Mouse (Mus musculus) heart, embryonic 10.5 days (tissue): Measurements from ENCODE around the gene Helz. TPM values are rescaled to one million over a fixed set of nuclear protein-coding genes. Genes with fewer than 3 reads are reported as not detected.

Source experiments
- DNase-seq: peaks from one replicate; pipeline ENCODE4 v3.0.0-alpha.2; 2017; ENCODE audit warnings: low spot score
- H3K27ac ChIP-seq: fragments of 300-500 bp; sonication (generic); 2 replicates; pipeline ENCODE4 v1.5.1; 2016; ENCODE audit warnings: mild to moderate bottlenecking
- H3K27me3 ChIP-seq: fragments of 300-500 bp; sonication (generic); 2 replicates; pipeline ENCODE4 v1.6.1; 2016; ENCODE audit warnings: mild to moderate bottlenecking; ENCODE audit not compliant: poor library complexity, insufficient read depth, severe bottlenecking
- H3K36me3 ChIP-seq: fragments of 300-500 bp; sonication (generic); 2 replicates; pipeline ENCODE4 v1.6.1; 2016; ENCODE audit warnings: mild to moderate bottlenecking, moderate library complexity
- H3K4me1 ChIP-seq: fragments of 300-500 bp; sonication (generic); 2 replicates; pipeline ENCODE4 v1.6.1; 2016; ENCODE audit warnings: mild to moderate bottlenecking
- H3K4me3 ChIP-seq: fragments of 300-500 bp; sonication (generic); 2 replicates; pipeline ENCODE4 v1.5.1; 2016; ENCODE audit warnings: mild to moderate bottlenecking, moderate library complexity
- H3K9me3 ChIP-seq: fragments of 300-500 bp; sonication (generic); 2 replicates; pipeline ENCODE4 v1.6.1; 2016; ENCODE audit warnings: mild to moderate bottlenecking, moderate library complexity
- WGBS: fragments of 180-500 bp; shearing (Covaris S2); methylation state at CpG from one replicate; pipeline ENCODE4 v1.1.7; 2016; 5-methylcytosine and 5-hydroxymethylcytosine counted together
- polyA plus RNA-seq: library from polyadenylated mRNA; unstranded; fragments of >200 nt; fragmentation: Nextera tagmentation; extraction: Ambion mirVana; gene quantifications from 2 replicates; pipeline ENCODE4 v1.2.1, GENCODE M21; 2016

Gene Helz
- polyA plus RNA-seq, 1 experiment from 2014 or later, result 20.9 TPM

GRCm38 (mm10) chr11:107703272-107704134 is 155.8 kb downstream of the Helz start:
- Histone ChIP-seq H3K36me3 (no peaks in the 10 kb centered on the region), H3K9me3 (no peaks in the 10 kb centered on the region), H3K4me3 (no peak overlapping the region), H3K4me1 (peaks cover 12% of the 10 kb centered on the region; the same call in 1 of the 2 replicates), H3K27ac (no peak overlapping the region), H3K27me3 (peaks cover 16% of the 10 kb centered on the region; the same call in 1 of the 2 replicates)
- DNase-seq, result no peak
- 65% methylated on average over 27 of the region's 27 CpGs for WGBS

DNA sequence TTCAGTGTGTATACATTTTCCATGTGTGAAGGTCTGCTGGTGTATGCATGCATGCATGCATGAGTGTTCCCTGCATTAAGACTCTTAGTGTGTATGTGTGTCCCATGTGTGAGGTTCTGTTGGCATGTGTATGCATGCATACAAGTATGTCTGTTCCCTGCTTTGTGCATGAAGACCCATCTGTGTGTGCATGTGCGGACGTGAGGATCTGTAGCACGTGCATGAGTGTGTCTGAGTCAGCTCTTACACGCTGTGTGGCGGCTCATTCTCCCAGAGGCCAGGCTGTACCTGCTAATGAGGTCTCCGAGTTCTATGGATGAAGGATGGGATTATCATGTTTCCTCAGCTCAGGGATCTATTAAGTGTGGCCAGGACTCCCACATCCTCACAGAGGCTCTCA is 157.3 kb downstream of the Helz start:
- H3K9me3 ChIP-seq, result no peaks in the 10 kb centered on the region
- peaks cover 12% of the 10 kb centered on the region; the same call in 1 of the 2 replicates for H3K4me1 ChIP-seq
- no peak overlapping the region for H3K27ac ChIP-seq
- peaks cover 16% of the 10 kb centered on the region; the same call in 1 of the 2 replicates for H3K27me3 ChIP-seq
- 83% methylated on average over 6 of the region's 6 CpGs for WGBS
- no peak overlapping the region for H3K4me3 ChIP-seq
- H3K36me3 ChIP-seq, result no peaks in the 10 kb centered on the region
- no peak for DNase-seq

DNA sequence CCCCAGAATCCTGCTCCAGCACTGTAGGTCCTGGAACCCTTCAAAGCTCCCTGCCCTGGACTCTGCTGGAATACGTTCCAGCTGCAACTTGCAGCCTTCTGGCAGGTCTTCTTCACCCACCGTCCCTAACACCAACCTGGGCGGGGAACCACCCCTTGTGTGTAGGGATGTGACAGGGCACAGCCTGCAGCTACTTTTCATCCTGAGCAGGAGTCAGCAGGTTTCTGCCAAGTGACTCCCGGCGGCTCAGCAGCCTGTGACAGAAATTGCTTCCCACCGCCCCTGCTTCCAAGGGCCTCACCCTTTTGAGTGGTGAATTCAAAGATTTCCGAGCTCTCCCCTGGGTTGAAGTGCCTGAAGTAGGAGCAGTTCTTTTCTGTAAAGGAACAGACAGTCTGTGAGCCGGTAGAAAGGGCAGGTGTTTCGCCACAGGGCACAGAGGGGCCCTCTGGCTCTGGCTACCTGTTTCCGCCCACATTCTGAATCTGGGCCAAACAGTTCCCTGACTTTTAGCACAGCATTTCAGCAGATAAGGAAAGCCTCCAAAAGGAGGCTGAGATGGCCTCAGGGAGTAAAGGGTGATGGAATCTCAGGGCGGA is 157.8 kb downstream of the Helz start:
- no peak overlapping the region for H3K4me3 ChIP-seq
- no peaks in the 10 kb centered on the region for H3K36me3 ChIP-seq
- 68% methylated on average over 11 of the region's 11 CpGs for WGBS
- no peak overlapping the region for H3K27ac ChIP-seq
- no peak for DNase-seq
- no peaks in the 10 kb centered on the region for H3K9me3 ChIP-seq
- peaks cover 12% of the 10 kb centered on the region; the same call in 1 of the 2 replicates for H3K4me1 ChIP-seq
- H3K27me3 ChIP-seq, result peaks cover 16% of the 10 kb centered on the region; the same call in 1 of the 2 replicates

GRCm38 (mm10) chr11:107707897-107708610 is 160.3 kb downstream of the Helz start:
- no peak for DNase-seq
- Histone ChIP-seq H3K27me3 (peaks cover 16% of the 10 kb centered on the region; the same call in 1 of the 2 replicates), H3K27ac (no peak overlapping the region), H3K4me3 (no peak overlapping the region), H3K36me3 (no peaks in the 10 kb centered on the region), H3K4me1 (peaks cover 11% of the 10 kb centered on the region; the same call in 1 of the 2 replicates), H3K9me3 (no peaks in the 10 kb centered on the region)
- 74% methylated on average over 20 of the region's 20 CpGs for WGBS

DNA sequence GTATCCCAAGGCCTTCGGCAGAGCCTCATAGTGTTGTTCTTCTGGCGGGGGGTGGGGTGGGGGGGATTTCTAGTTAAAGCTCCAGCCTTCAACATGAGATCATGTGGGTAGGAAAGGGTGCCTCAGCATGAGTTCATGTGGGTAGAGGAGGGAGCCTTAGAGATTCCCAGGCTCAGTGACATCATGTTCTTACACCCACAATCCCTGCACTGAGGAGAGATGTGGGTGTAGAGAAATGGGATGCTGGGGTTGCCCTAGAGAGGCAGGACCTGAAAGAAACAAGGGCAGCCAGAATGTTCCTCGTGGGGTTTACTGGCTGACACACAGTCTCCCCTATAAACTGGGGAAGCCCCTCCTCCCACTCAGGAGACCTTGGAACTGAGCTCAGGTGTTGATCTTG is 162.6 kb downstream of the Helz start:
- WGBS, result 56% methylated on average over 3 of the region's 3 CpGs
- Histone ChIP-seq H3K4me1 (no peaks in the 10 kb centered on the region), H3K27me3 (peaks cover 10% of the 10 kb centered on the region; the same call in 1 of the 2 replicates), H3K9me3 (no peaks in the 10 kb centered on the region), H3K27ac (no peak overlapping the region), H3K36me3 (no peaks in the 10 kb centered on the region), H3K4me3 (no peak overlapping the region)
- no peak for DNase-seq

DNA sequence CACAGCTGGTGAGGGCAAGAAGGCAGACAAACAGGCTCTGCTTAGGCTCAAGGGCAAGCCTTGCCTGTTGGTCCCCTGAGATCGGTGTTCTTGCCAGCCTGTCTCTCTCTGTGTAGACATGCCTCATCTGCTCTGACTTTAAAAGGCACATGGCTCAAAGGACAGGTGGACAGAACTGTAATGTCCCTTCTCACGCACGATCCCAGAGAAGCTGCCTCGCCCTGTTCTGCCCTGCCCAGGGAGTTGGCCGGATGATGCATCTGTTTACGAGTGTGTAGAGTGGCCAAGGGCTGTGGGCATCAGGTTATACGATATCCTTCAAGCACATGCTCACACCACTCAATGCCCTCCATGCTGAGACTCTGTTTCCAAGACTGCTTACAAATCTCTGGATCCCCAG is 166.6 kb downstream of the Helz start:
- H3K4me3 ChIP-seq, result no peak overlapping the region
- 77% methylated on average over 7 of the region's 7 CpGs for WGBS
- no peaks in the 10 kb centered on the region for H3K4me1 ChIP-seq
- H3K27me3 ChIP-seq, result no peaks in the 10 kb centered on the region
- H3K9me3 ChIP-seq, result 0 out of 2 replicates have a peak, but pooled peaks cover 5% of the 10 kb centered on the region
- H3K27ac ChIP-seq, result no peak overlapping the region
- H3K36me3 ChIP-seq, result no peaks in the 10 kb centered on the region; the same call in 1 of the 2 replicates
- DNase-seq, result no peak

- H3K4me1 ChIP-seq, result no peaks in the 10 kb centered on the region
- 0 out of 2 replicates have a peak, but pooled peaks cover 5% of the 10 kb centered on the region for H3K9me3 ChIP-seq
- no peak within 1 kb of the TSS for H3K27ac ChIP-seq
- H3K4me3 ChIP-seq, result no peak within 1 kb of the TSS
- DNase-seq, result no peak
- 75% methylated on average over 16 of the region's 16 CpGs for WGBS
- H3K36me3 ChIP-seq, result no peaks in the 10 kb centered on the region; the same call in 1 of the 2 replicates
- H3K27me3 ChIP-seq, result no peaks in the 10 kb centered on the region
Measured at GRCm38 (mm10) chr11:107716332-107716938, 168.7 kb downstream of the Helz start, which contains the start of gene Cacng1. Gene Cacng1, minus strand, starts transcription at chr11:107716522.

GRCm38 (mm10) chr11:107720264-107721021 is 172.7 kb downstream of the Helz start:
- Histone ChIP-seq H3K36me3 (no peaks in the 10 kb centered on the region; the same call in 1 of the 2 replicates), H3K27me3 (no peaks in the 10 kb centered on the region), H3K4me1 (no peaks in the 10 kb centered on the region), H3K9me3 (peaks cover 5% of the 10 kb centered on the region; the same call in 1 of the 2 replicates), H3K27ac (no peak overlapping the region), H3K4me3 (no peak overlapping the region)
- DNase-seq, result no peak
- 92% methylated on average over 9 of the region's 9 CpGs for WGBS

GRCm38 (mm10) chr11:107721057-107721456 is 173.3 kb downstream of the Helz start:
- Histone ChIP-seq H3K9me3 (peaks cover 5% of the 10 kb centered on the region; the same call in 1 of the 2 replicates), H3K36me3 (no peaks in the 10 kb centered on the region; the same call in 1 of the 2 replicates), H3K4me1 (no peaks in the 10 kb centered on the region), H3K27ac (no peak overlapping the region), H3K4me3 (no peak overlapping the region), H3K27me3 (no peaks in the 10 kb centered on the region)
- no peak for DNase-seq
- WGBS, result 85% methylated on average over 7 of the region's 7 CpGs

DNA sequence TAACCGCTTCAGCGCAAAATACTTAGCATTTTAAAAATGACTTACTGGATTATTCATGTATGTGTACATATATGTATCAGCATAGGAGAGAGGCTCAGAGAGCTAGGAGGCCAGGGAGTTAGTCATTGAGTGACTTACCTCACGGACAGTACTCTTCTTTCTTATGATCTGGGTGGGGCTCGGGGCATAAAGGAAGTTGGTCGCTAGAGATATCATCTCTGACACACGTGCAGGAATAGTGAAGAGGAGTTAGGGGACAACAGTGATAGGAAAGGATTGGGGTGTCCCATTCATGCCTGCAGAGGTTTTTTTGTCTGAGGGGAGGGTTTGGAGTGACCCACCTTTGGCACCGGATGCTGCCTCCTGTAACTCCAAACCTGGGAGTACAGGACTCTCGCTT is 176.9 kb downstream of the Helz start:
- DNase-seq, result no peak
- H3K36me3 ChIP-seq, result no peaks in the 10 kb centered on the region
- H3K27me3 ChIP-seq, result no peaks in the 10 kb centered on the region
- no peak overlapping the region for H3K4me3 ChIP-seq
- WGBS, result 88% methylated on average over 8 of the region's 8 CpGs
- H3K9me3 ChIP-seq, result no peaks in the 10 kb centered on the region; the same call in 1 of the 2 replicates
- no peaks in the 10 kb centered on the region for H3K4me1 ChIP-seq
- no peak overlapping the region for H3K27ac ChIP-seq

- H3K9me3 ChIP-seq, result no peaks in the 10 kb centered on the region
Measured at GRCm38 (mm10) chr11:107728073-107728863, 180.5 kb downstream of the Helz start.

More at GRCm38 (mm10) chr11:107728073-107728863, 180.5 kb downstream of the Helz start:
- Histone ChIP-seq H3K27me3 (no peaks in the 10 kb centered on the region; the same call in 1 of the 2 replicates), H3K36me3 (no peaks in the 10 kb centered on the region), H3K4me3 (no peak overlapping the region), H3K27ac (no peak overlapping the region), H3K4me1 (no peaks in the 10 kb centered on the region)
- DNase-seq, result no peak
- 83% methylated on average over 13 of the region's 13 CpGs for WGBS
